Mouse (Mus musculus): ENCODE measurements at regions not wholly inside any gene's neighbourhood (a gene's known extent, or its start where the extent isn't known, plus 50 kb on each side); places are given as distances from the start of the nearest gene placed in this dataset.

GRCm38 (mm10) chrX:11458521-11458920 lies 130.9 kb downstream of the H2al1j start:
- H3K27ac ChIP-seq (replicated peaks; ENCODE audit: low read depth, low read length): no peak overlapping the region
- DNase-seq (ENCODE audit: low spot score) (no peak), ATAC-seq (ENCODE audit: insufficient number of reproducible peaks, low FRiP score, low TSS enrichment, low read depth) (no peak)
- no peak overlapping the region for H3K9ac ChIP-seq (ENCODE audit: low read length)
- H3K9me3 ChIP-seq (ENCODE audit: control insufficient read depth, low read length): no peaks in the 10 kb centered on the region
- H3K27me3 ChIP-seq (ENCODE audit: control insufficient read depth, insufficient read depth, low read length): no peaks in the 10 kb centered on the region; the same call in 1 of the 2 replicates
- no peaks in the 10 kb centered on the region for H3K36me3 ChIP-seq (ENCODE audit: control insufficient read depth, insufficient read depth, low read length)
- no peak overlapping the region for H3K4me3 ChIP-seq (ENCODE audit: low read depth, low read length)
- H3K4me1 ChIP-seq (ENCODE audit: control insufficient read depth, insufficient read depth, low read length): no peaks in the 10 kb centered on the region
- no peak overlapping the region for H3K4me2 ChIP-seq (ENCODE audit: low read depth, severe bottlenecking)
- 68% methylated on average over 4 of the region's 4 CpGs for WGBS

GRCm38 (mm10) chrX:11463955-11464511 lies 136.4 kb downstream of the H2al1j start:
- 53% methylated on average over 3 of the region's 3 CpGs for WGBS
- no peak overlapping the region for H3K9ac ChIP-seq (ENCODE audit: low read length)
- no peaks in the 10 kb centered on the region for H3K27me3 ChIP-seq (ENCODE audit: control insufficient read depth, insufficient read depth, low read length)

GRCm38 (mm10) chrX:11466191-11466590 lies 138.6 kb downstream of the H2al1j start:
- H3K4me3 ChIP-seq (ENCODE audit: low read depth, low read length): no peak overlapping the region
- DNase-seq (ENCODE audit: low spot score): no peak
- no peaks in the 10 kb centered on the region for H3K9me3 ChIP-seq (ENCODE audit: control insufficient read depth, low read length)
- H3K4me2 ChIP-seq (ENCODE audit: low read depth, severe bottlenecking): no peak overlapping the region
- H3K9ac ChIP-seq (ENCODE audit: low read length): no peak overlapping the region
- WGBS: 74% methylated on average over 4 of the region's 4 CpGs
- H3K36me3 ChIP-seq (ENCODE audit: control insufficient read depth, insufficient read depth, low read length): no peaks in the 10 kb centered on the region
- H3K27me3 ChIP-seq (ENCODE audit: control insufficient read depth, insufficient read depth, low read length): no peaks in the 10 kb centered on the region
- no peak for ATAC-seq (ENCODE audit: insufficient number of reproducible peaks, low FRiP score, low TSS enrichment, low read depth)
- no peaks in the 10 kb centered on the region for H3K4me1 ChIP-seq (ENCODE audit: control insufficient read depth, insufficient read depth, low read length)
- no peak overlapping the region for H3K27ac ChIP-seq (replicated peaks; ENCODE audit: low read depth, low read length)

More at GRCm38 (mm10) chrX:11463955-11464511, 136.4 kb downstream of the H2al1j start:
- Histone ChIP-seq H3K4me2 (ENCODE audit: low read depth, severe bottlenecking) (no peak overlapping the region), H3K36me3 (ENCODE audit: control insufficient read depth, insufficient read depth, low read length) (no peaks in the 10 kb centered on the region), H3K4me1 (ENCODE audit: control insufficient read depth, insufficient read depth, low read length) (no peaks in the 10 kb centered on the region), H3K9me3 (ENCODE audit: control insufficient read depth, low read length) (no peaks in the 10 kb centered on the region), H3K27ac (replicated peaks; ENCODE audit: low read depth, low read length) (no peak overlapping the region), H3K4me3 (ENCODE audit: low read depth, low read length) (no peak overlapping the region)
- DNase-seq (ENCODE audit: low spot score) (no peak), ATAC-seq (ENCODE audit: insufficient number of reproducible peaks, low FRiP score, low TSS enrichment, low read depth) (no peak)

- H3K4me2 ChIP-seq (ENCODE audit: low read depth, severe bottlenecking): no peak overlapping the region
- H3K9ac ChIP-seq (ENCODE audit: low read length): no peak overlapping the region
- ATAC-seq (ENCODE audit: insufficient number of reproducible peaks, low FRiP score, low TSS enrichment, low read depth): no peak
- H3K27me3 ChIP-seq (ENCODE audit: control insufficient read depth, insufficient read depth, low read length): 0 out of 2 replicates have a peak, but pooled peaks cover 2% of the 10 kb centered on the region
- no peaks in the 10 kb centered on the region for H3K36me3 ChIP-seq (ENCODE audit: control insufficient read depth, insufficient read depth, low read length)
- H3K9me3 ChIP-seq (ENCODE audit: control insufficient read depth, low read length): no peaks in the 10 kb centered on the region
- H3K4me3 ChIP-seq (ENCODE audit: low read depth, low read length): no peak overlapping the region
- H3K4me1 ChIP-seq (ENCODE audit: control insufficient read depth, insufficient read depth, low read length): no peaks in the 10 kb centered on the region
- no peak overlapping the region for H3K27ac ChIP-seq (replicated peaks; ENCODE audit: low read depth, low read length)
- DNase-seq (ENCODE audit: low spot score): no peak
- 35% methylated on average over 16 of the region's 16 CpGs for WGBS
Measured at GRCm38 (mm10) chrX:11479696-11480339, 152.2 kb downstream of the H2al1j start.

GRCm38 (mm10) chrX:11482141-11482540 lies 154.5 kb downstream of the H2al1j start:
- Histone ChIP-seq H3K4me2 (ENCODE audit: low read depth, severe bottlenecking) (no peak overlapping the region), H3K36me3 (ENCODE audit: control insufficient read depth, insufficient read depth, low read length) (no peaks in the 10 kb centered on the region), H3K4me3 (ENCODE audit: low read depth, low read length) (no peak overlapping the region), H3K9me3 (ENCODE audit: control insufficient read depth, low read length) (no peaks in the 10 kb centered on the region), H3K27ac (replicated peaks; ENCODE audit: low read depth, low read length) (no peak overlapping the region), H3K9ac (ENCODE audit: low read length) (no peak overlapping the region), H3K4me1 (ENCODE audit: control insufficient read depth, insufficient read depth, low read length) (no peaks in the 10 kb centered on the region), H3K27me3 (ENCODE audit: control insufficient read depth, insufficient read depth, low read length) (peaks cover 2% of the 10 kb centered on the region; the same call in 1 of the 2 replicates)
- DNase-seq (ENCODE audit: low spot score): no peak
- no peak for ATAC-seq (ENCODE audit: insufficient number of reproducible peaks, low FRiP score, low TSS enrichment, low read depth)
- WGBS: 84% methylated on average over 7 of the region's 7 CpGs

- Histone ChIP-seq H3K27me3 (ENCODE audit: control insufficient read depth, insufficient read depth, low read length) (peaks cover 6% of the 10 kb centered on the region; the same call in 1 of the 2 replicates), H3K9me3 (ENCODE audit: control insufficient read depth, low read length) (no peaks in the 10 kb centered on the region), H3K36me3 (ENCODE audit: control insufficient read depth, insufficient read depth, low read length) (no peaks in the 10 kb centered on the region), H3K9ac (ENCODE audit: low read length) (no peak overlapping the region), H3K27ac (replicated peaks; ENCODE audit: low read depth, low read length) (no peak overlapping the region), H3K4me2 (ENCODE audit: low read depth, severe bottlenecking) (no peak overlapping the region), H3K4me1 (ENCODE audit: control insufficient read depth, insufficient read depth, low read length) (peaks cover 3% of the 10 kb centered on the region; the same call in 1 of the 2 replicates), H3K4me3 (ENCODE audit: low read depth, low read length) (no peak overlapping the region)
- WGBS: 67% methylated on average over 2 of the region's 2 CpGs
- ATAC-seq (ENCODE audit: insufficient number of reproducible peaks, low FRiP score, low TSS enrichment, low read depth) (no peak), DNase-seq (ENCODE audit: low spot score) (no peak)
Measured at GRCm38 (mm10) chrX:11486588-11486987, 159.0 kb downstream of the H2al1j start.

GRCm38 (mm10) chrX:11487876-11488275 lies 160.3 kb downstream of the H2al1j start:
- no peak for ATAC-seq (ENCODE audit: insufficient number of reproducible peaks, low FRiP score, low TSS enrichment, low read depth)
- Histone ChIP-seq H3K9ac (ENCODE audit: low read length) (no peak overlapping the region), H3K4me2 (ENCODE audit: low read depth, severe bottlenecking) (no peak overlapping the region), H3K9me3 (ENCODE audit: control insufficient read depth, low read length) (no peaks in the 10 kb centered on the region), H3K4me1 (ENCODE audit: control insufficient read depth, insufficient read depth, low read length) (peaks cover 3% of the 10 kb centered on the region; the same call in 1 of the 2 replicates), H3K27ac (replicated peaks; ENCODE audit: low read depth, low read length) (no peak overlapping the region), H3K4me3 (ENCODE audit: low read depth, low read length) (no peak overlapping the region), H3K36me3 (ENCODE audit: control insufficient read depth, insufficient read depth, low read length) (no peaks in the 10 kb centered on the region), H3K27me3 (ENCODE audit: control insufficient read depth, insufficient read depth, low read length) (peaks cover 8% of the 10 kb centered on the region)
- WGBS: 75% methylated on average over 5 of the region's 5 CpGs
- no peak for DNase-seq (ENCODE audit: low spot score)

- H3K36me3 ChIP-seq (ENCODE audit: control insufficient read depth, insufficient read depth, low read length): no peaks in the 10 kb centered on the region
- peaks cover 10% of the 10 kb centered on the region for H3K27me3 ChIP-seq (ENCODE audit: control insufficient read depth, insufficient read depth, low read length)
- H3K4me3 ChIP-seq (ENCODE audit: low read depth, low read length): no peak overlapping the region
- H3K9me3 ChIP-seq (ENCODE audit: control insufficient read depth, low read length): no peaks in the 10 kb centered on the region
- no peak for DNase-seq (ENCODE audit: low spot score)
- no peak overlapping the region for H3K4me2 ChIP-seq (ENCODE audit: low read depth, severe bottlenecking)
- H3K27ac ChIP-seq (replicated peaks; ENCODE audit: low read depth, low read length): no peak overlapping the region
- peaks cover 3% of the 10 kb centered on the region; the same call in 1 of the 2 replicates for H3K4me1 ChIP-seq (ENCODE audit: control insufficient read depth, insufficient read depth, low read length)
- H3K9ac ChIP-seq (ENCODE audit: low read length): no peak overlapping the region
- 64% methylated on average over 5 of the region's 5 CpGs for WGBS
- no peak for ATAC-seq (ENCODE audit: insufficient number of reproducible peaks, low FRiP score, low TSS enrichment, low read depth)
Measured at GRCm38 (mm10) chrX:11490146-11490693, 162.6 kb downstream of the H2al1j start.
